Mouse (Mus musculus): ENCODE results near the gene Lct. TPM values are rescaled to one million over a fixed set of nuclear protein-coding genes. Genes with fewer than 3 reads are reported as not detected.

Lct gene
- total and polyA plus RNA-seq, 2 experiments from 2014 or later, result 0.04 to 0.11 TPM

GRCm38 (mm10) chr1:128290295-128290694 lies 37.8 kb downstream of the Lct start:
- Histone ChIP-seq H3K4me3 (ENCODE audit: low read depth, low read length) (no peak overlapping the region), H3K36me3 (replicated peaks; ENCODE audit: control insufficient read depth, insufficient read depth, low read length) (no peaks in the 10 kb centered on the region), H3K4me1 (ENCODE audit: control insufficient read depth, insufficient read depth) (no peaks in the 10 kb centered on the region), H3K4me2 (ENCODE audit: low read depth, low read length) (no peak overlapping the region), H3K27me3 (ENCODE audit: control insufficient read depth, insufficient read depth, low read length) (no peaks in the 10 kb centered on the region), H3K9me3 (replicated peaks; ENCODE audit: control insufficient read depth, low read length) (no peaks in the 10 kb centered on the region), H3K27ac (ENCODE audit: low read depth) (no peak overlapping the region), H3K9ac (replicated peaks; ENCODE audit: low read depth, low read length) (no peak overlapping the region)
- 81% methylated on average over 5 of the region's 5 CpGs for WGBS
- DNase-seq (ENCODE audit: low spot score) (no peak), ATAC-seq (ENCODE audit: insufficient read depth, low read depth) (no peak)
- TF ChIP-seq EP300 (IDR thresholded peaks at IDR 0.05; ENCODE audit: low read depth), result no peak
- TF ChIP-seq CTCF (IDR thresholded peaks at IDR 0.05; ENCODE audit: low read depth), result no peak

GRCm38 (mm10) chr1:128285136-128285535 lies 43.0 kb downstream of the Lct start:
- Histone ChIP-seq H3K9ac (replicated peaks; ENCODE audit: low read depth, low read length) (no peak overlapping the region), H3K4me1 (ENCODE audit: control insufficient read depth, insufficient read depth) (no peaks in the 10 kb centered on the region), H3K36me3 (replicated peaks; ENCODE audit: control insufficient read depth, insufficient read depth, low read length) (0 out of 2 replicates have a peak, but pooled peaks cover 2% of the 10 kb centered on the region), H3K9me3 (replicated peaks; ENCODE audit: control insufficient read depth, low read length) (no peaks in the 10 kb centered on the region), H3K4me3 (ENCODE audit: low read depth, low read length) (no peak overlapping the region), H3K27ac (ENCODE audit: low read depth) (no peak overlapping the region), H3K27me3 (ENCODE audit: control insufficient read depth, insufficient read depth, low read length) (no peaks in the 10 kb centered on the region), H3K4me2 (ENCODE audit: low read depth, low read length) (no peak overlapping the region)
- WGBS, result 62% methylated on average over 9 of the region's 9 CpGs
- DNase-seq (ENCODE audit: low spot score) (no peak), ATAC-seq (ENCODE audit: insufficient read depth, low read depth) (no peak)
- TF ChIP-seq EP300 (IDR thresholded peaks at IDR 0.05; ENCODE audit: low read depth) (no peak), CTCF (IDR thresholded peaks at IDR 0.05; ENCODE audit: low read depth) (no peak)

GRCm38 (mm10) chr1:128284157-128284690 lies 43.9 kb downstream of the Lct start:
- H3K4me1 ChIP-seq (ENCODE audit: control insufficient read depth, insufficient read depth), result no peaks in the 10 kb centered on the region

GRCm38 (mm10) chr1:128282924-128283323 lies 45.2 kb downstream of the Lct start:
- Histone ChIP-seq H3K9ac (replicated peaks; ENCODE audit: low read depth, low read length) (no peak overlapping the region), H3K4me1 (ENCODE audit: control insufficient read depth, insufficient read depth) (no peaks in the 10 kb centered on the region), H3K27ac (ENCODE audit: low read depth) (no peak overlapping the region), H3K4me2 (ENCODE audit: low read depth, low read length) (no peak overlapping the region), H3K4me3 (ENCODE audit: low read depth, low read length) (no peak overlapping the region), H3K36me3 (replicated peaks; ENCODE audit: control insufficient read depth, insufficient read depth, low read length) (peaks cover 24% of the 10 kb centered on the region), H3K9me3 (replicated peaks; ENCODE audit: control insufficient read depth, low read length) (no peaks in the 10 kb centered on the region), H3K27me3 (ENCODE audit: control insufficient read depth, insufficient read depth, low read length) (no peaks in the 10 kb centered on the region)
- TF ChIP-seq CTCF (IDR thresholded peaks at IDR 0.05; ENCODE audit: low read depth) (no peak), EP300 (IDR thresholded peaks at IDR 0.05; ENCODE audit: low read depth) (no peak)
- WGBS, result 96% methylated on average over 3 of the region's 3 CpGs
- no peak for ATAC-seq (ENCODE audit: insufficient read depth, low read depth)
- no peak for DNase-seq (ENCODE audit: low spot score)

More at GRCm38 (mm10) chr1:128284157-128284690, 43.9 kb downstream of the Lct start:
- H3K4me2 ChIP-seq (ENCODE audit: low read depth, low read length), result no peak overlapping the region
- DNase-seq (ENCODE audit: low spot score) (no peak), ATAC-seq (ENCODE audit: insufficient read depth, low read depth) (no peak)
- no peak for TF ChIP-seq EP300 (IDR thresholded peaks at IDR 0.05; ENCODE audit: low read depth)
- no peak for TF ChIP-seq CTCF (IDR thresholded peaks at IDR 0.05; ENCODE audit: low read depth)
- peaks cover 11% of the 10 kb centered on the region; the same call in 1 of the 2 replicates for H3K36me3 ChIP-seq (replicated peaks; ENCODE audit: control insufficient read depth, insufficient read depth, low read length)
- H3K4me3 ChIP-seq (ENCODE audit: low read depth, low read length), result no peak overlapping the region
- H3K9ac ChIP-seq (replicated peaks; ENCODE audit: low read depth, low read length), result no peak overlapping the region
- no peaks in the 10 kb centered on the region for H3K9me3 ChIP-seq (replicated peaks; ENCODE audit: control insufficient read depth, low read length)
- no peaks in the 10 kb centered on the region for H3K27me3 ChIP-seq (ENCODE audit: control insufficient read depth, insufficient read depth, low read length)
- WGBS, result 70% methylated on average over 8 of the region's 8 CpGs
- no peak overlapping the region for H3K27ac ChIP-seq (ENCODE audit: low read depth)

DNA sequence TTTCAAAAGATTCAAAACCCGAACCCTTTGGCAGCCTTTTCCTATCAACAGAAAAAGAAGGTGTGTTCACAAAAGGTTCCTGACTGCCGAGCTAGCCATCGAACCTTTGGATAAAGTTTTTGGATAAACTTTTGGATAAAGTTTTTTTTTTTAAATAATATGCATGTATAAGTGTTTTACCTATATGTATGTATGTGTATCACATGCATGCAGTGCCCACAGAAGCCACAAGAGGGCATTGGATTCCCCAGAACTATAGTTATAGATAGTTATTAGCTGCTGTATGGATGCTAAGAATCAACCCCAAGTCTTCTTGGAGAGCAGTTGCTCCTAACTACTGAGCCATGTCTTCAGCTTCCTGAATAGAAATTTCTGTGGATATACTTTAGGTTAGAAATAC lies 46.4 kb downstream of the Lct start:
- no peak for ATAC-seq (ENCODE audit: insufficient read depth, low read depth)
- WGBS, result 96% methylated on average over 3 of the region's 3 CpGs

GRCm38 (mm10) chr1:128278563-128278962 lies 49.6 kb downstream of the Lct start:
- TF ChIP-seq EP300 (IDR thresholded peaks at IDR 0.05; ENCODE audit: low read depth) (no peak), CTCF (IDR thresholded peaks at IDR 0.05; ENCODE audit: low read depth) (no peak)
- Histone ChIP-seq H3K4me1 (ENCODE audit: control insufficient read depth, insufficient read depth) (no peaks in the 10 kb centered on the region), H3K9me3 (replicated peaks; ENCODE audit: control insufficient read depth, low read length) (no peaks in the 10 kb centered on the region), H3K4me3 (ENCODE audit: low read depth, low read length) (no peak overlapping the region), H3K36me3 (replicated peaks; ENCODE audit: control insufficient read depth, insufficient read depth, low read length) (peaks cover 65% of the 10 kb centered on the region), H3K4me2 (ENCODE audit: low read depth, low read length) (no peak overlapping the region), H3K27me3 (ENCODE audit: control insufficient read depth, insufficient read depth, low read length) (no peaks in the 10 kb centered on the region), H3K27ac (ENCODE audit: low read depth) (no peak overlapping the region), H3K9ac (replicated peaks; ENCODE audit: low read depth, low read length) (no peak overlapping the region)
- 92% methylated on average over 3 of the region's 3 CpGs for WGBS
- ATAC-seq (ENCODE audit: insufficient read depth, low read depth), result no peak
- no peak for DNase-seq (ENCODE audit: low spot score)

More for the DNA sequence above, 46.4 kb downstream of the Lct start:
- TF ChIP-seq EP300 (IDR thresholded peaks at IDR 0.05; ENCODE audit: low read depth) (no peak), CTCF (IDR thresholded peaks at IDR 0.05; ENCODE audit: low read depth) (no peak)
- Histone ChIP-seq H3K4me2 (ENCODE audit: low read depth, low read length) (no peak overlapping the region), H3K4me3 (ENCODE audit: low read depth, low read length) (no peak overlapping the region), H3K36me3 (replicated peaks; ENCODE audit: control insufficient read depth, insufficient read depth, low read length) (peaks cover 35% of the 10 kb centered on the region), H3K4me1 (ENCODE audit: control insufficient read depth, insufficient read depth) (no peaks in the 10 kb centered on the region), H3K27ac (ENCODE audit: low read depth) (no peak overlapping the region), H3K9me3 (replicated peaks; ENCODE audit: control insufficient read depth, low read length) (no peaks in the 10 kb centered on the region), H3K9ac (replicated peaks; ENCODE audit: low read depth, low read length) (no peak overlapping the region), H3K27me3 (ENCODE audit: control insufficient read depth, insufficient read depth, low read length) (no peaks in the 10 kb centered on the region)
- DNase-seq (ENCODE audit: low spot score), result no peak

All from heart, postnatal 0 days (tissue).